Mouse (Mus musculus): ENCODE data around the gene Defb18. TPM values are rescaled to one million over a fixed set of nuclear protein-coding genes. Genes with fewer than 3 reads are reported as not detected.
"Not testable (repeated sequence)": the region's sequence is repeated elsewhere in the genome, so short reads cannot be mapped to it uniquely, and the experiment has no call there.

Defb18 gene
- not detected in 2 replicates for polyA plus RNA-seq (2015; fragmentation: Nextera tagmentation; extraction: Ambion mirVana)

- no peaks in the 10 kb centered on the region for H3K4me1 ChIP-seq (ENCODE audit: insufficient read depth, low read depth, low read length)
- H3K27ac ChIP-seq (ENCODE audit: low read length) = no peak within 1 kb of the TSS
- H3K9me3 ChIP-seq (ENCODE audit: low read length) = no peaks in the 10 kb centered on the region
- TF ChIP-seq CTCF (IDR thresholded peaks at IDR 0.05) = no peak
- TF ChIP-seq EP300 (IDR thresholded peaks at IDR 0.05) = no peak
- DNase-seq (ENCODE audit: low spot score) (no peak), ATAC-seq (no peak)
- H3K36me3 ChIP-seq (ENCODE audit: insufficient read depth, low read length) = no peaks in the 10 kb centered on the region
- H3K4me3 ChIP-seq (ENCODE audit: low read depth, low read length) = no peak within 1 kb of the TSS
- no peak within 1 kb of the TSS for H3K9ac ChIP-seq (replicated peaks; ENCODE audit: low read depth)
- no peak within 1 kb of the TSS for H3K4me2 ChIP-seq (replicated peaks; ENCODE audit: low read depth, low read length)
- no peaks in the 10 kb centered on the region for H3K27me3 ChIP-seq (replicated peaks; ENCODE audit: insufficient read depth, low read length)
- 50% methylated on average over 1 of the region's 1 CpGs for WGBS
Observed at GRCm38 (mm10) chr1:18237343-18237742, at the start of gene Defb18. Gene Defb18, minus strand, starts transcription at chr1:18237443.

GRCm38 (mm10) chr1:18271095-18271494 is 33.9 kb upstream of the Defb18 start:
- no peak for ATAC-seq
- no peak overlapping the region for H3K9ac ChIP-seq (replicated peaks; ENCODE audit: low read depth)
- no peak overlapping the region for H3K4me2 ChIP-seq (replicated peaks; ENCODE audit: low read depth, low read length)
- no peaks in the 10 kb centered on the region for H3K4me1 ChIP-seq (ENCODE audit: insufficient read depth, low read depth, low read length)
- no peaks in the 10 kb centered on the region for H3K27me3 ChIP-seq (replicated peaks; ENCODE audit: insufficient read depth, low read length)
- 74% methylated on average over 4 of the region's 4 CpGs for WGBS
- H3K27ac ChIP-seq (ENCODE audit: low read length) = no peak overlapping the region
- no peak overlapping the region for H3K4me3 ChIP-seq (ENCODE audit: low read depth, low read length)
- H3K36me3 ChIP-seq (ENCODE audit: insufficient read depth, low read length) = no peaks in the 10 kb centered on the region
- TF ChIP-seq EP300 (IDR thresholded peaks at IDR 0.05) (no peak), CTCF (IDR thresholded peaks at IDR 0.05) (no peak)
- no peak for DNase-seq (ENCODE audit: low spot score)
- H3K9me3 ChIP-seq (ENCODE audit: low read length) = no peaks in the 10 kb centered on the region

GRCm38 (mm10) chr1:18268845-18269244 is 31.6 kb upstream of the Defb18 start:
- Histone ChIP-seq H3K4me1 (ENCODE audit: insufficient read depth, low read depth, low read length) (no peaks in the 10 kb centered on the region), H3K9me3 (ENCODE audit: low read length) (no peaks in the 10 kb centered on the region), H3K36me3 (ENCODE audit: insufficient read depth, low read length) (no peaks in the 10 kb centered on the region), H3K9ac (replicated peaks; ENCODE audit: low read depth) (no peak overlapping the region), H3K27me3 (replicated peaks; ENCODE audit: insufficient read depth, low read length) (no peaks in the 10 kb centered on the region), H3K4me2 (replicated peaks; ENCODE audit: low read depth, low read length) (no peak overlapping the region), H3K27ac (ENCODE audit: low read length) (no peak overlapping the region), H3K4me3 (ENCODE audit: low read depth, low read length) (no peak overlapping the region)
- DNase-seq (ENCODE audit: low spot score) (no peak), ATAC-seq (no peak)
- TF ChIP-seq EP300 (IDR thresholded peaks at IDR 0.05) (no peak), CTCF (IDR thresholded peaks at IDR 0.05) (no peak)
- WGBS = 76% methylated on average over 5 of the region's 5 CpGs

GRCm38 (mm10) chr1:18265038-18265437 is 27.8 kb upstream of the Defb18 start, which contains the start of gene Defb41:
Gene Defb41, minus strand, starts transcription at chr1:18265138.
- Histone ChIP-seq H3K4me1 (ENCODE audit: insufficient read depth, low read depth, low read length) (no peaks in the 10 kb centered on the region), H3K4me3 (ENCODE audit: low read depth, low read length) (no peak within 1 kb of the TSS), H3K27me3 (replicated peaks; ENCODE audit: insufficient read depth, low read length) (no peaks in the 10 kb centered on the region), H3K27ac (ENCODE audit: low read length) (no peak within 1 kb of the TSS), H3K4me2 (replicated peaks; ENCODE audit: low read depth, low read length) (no peak within 1 kb of the TSS), H3K9ac (replicated peaks; ENCODE audit: low read depth) (no peak within 1 kb of the TSS), H3K9me3 (ENCODE audit: low read length) (no peaks in the 10 kb centered on the region), H3K36me3 (ENCODE audit: insufficient read depth, low read length) (no peaks in the 10 kb centered on the region)
- no peak for ATAC-seq
- DNase-seq (ENCODE audit: low spot score) = no peak
- TF ChIP-seq EP300 (IDR thresholded peaks at IDR 0.05) (no peak), CTCF (IDR thresholded peaks at IDR 0.05) (no peak)

GRCm38 (mm10) chr1:18245801-18246580 is 8.7 kb upstream of the Defb18 start:
- not testable (repeated sequence) for H3K27me3 ChIP-seq (replicated peaks; ENCODE audit: insufficient read depth, low read length); H3K4me1 ChIP-seq (ENCODE audit: insufficient read depth, low read depth, low read length); DNase-seq (ENCODE audit: low spot score); H3K9me3 ChIP-seq (ENCODE audit: low read length); H3K9ac ChIP-seq (replicated peaks; ENCODE audit: low read depth); ATAC-seq; H3K4me3 ChIP-seq (ENCODE audit: low read depth, low read length); H3K27ac ChIP-seq (ENCODE audit: low read length); H3K4me2 ChIP-seq (replicated peaks; ENCODE audit: low read depth, low read length); H3K36me3 ChIP-seq (ENCODE audit: insufficient read depth, low read length)
- whole genome bisulfite sequencing = 89% methylated on average over 8 of the region's 9 CpGs

- Histone ChIP-seq H3K4me2 (replicated peaks; ENCODE audit: low read depth, low read length) (no peak overlapping the region), H3K4me1 (ENCODE audit: insufficient read depth, low read depth, low read length) (no peaks in the 10 kb centered on the region), H3K27me3 (replicated peaks; ENCODE audit: insufficient read depth, low read length) (no peaks in the 10 kb centered on the region), H3K9me3 (ENCODE audit: low read length) (no peaks in the 10 kb centered on the region), H3K9ac (replicated peaks; ENCODE audit: low read depth) (no peak overlapping the region), H3K4me3 (ENCODE audit: low read depth, low read length) (no peak overlapping the region), H3K36me3 (ENCODE audit: insufficient read depth, low read length) (no peaks in the 10 kb centered on the region), H3K27ac (ENCODE audit: low read length) (no peak overlapping the region)
- WGBS = 9% methylated on average over 3 of the region's 3 CpGs
- DNase-seq (ENCODE audit: low spot score) (no peak), ATAC-seq (no peak)
- TF ChIP-seq CTCF (IDR thresholded peaks at IDR 0.05) = no peak
- no peak for TF ChIP-seq EP300 (IDR thresholded peaks at IDR 0.05)
Observed at GRCm38 (mm10) chr1:18223385-18223945, 13.8 kb downstream of the Defb18 start.

Measured in lung, postnatal 0 days (tissue).